Mouse (Mus musculus) heart, postnatal 25 days (tissue): ENCODE data around the gene 2010109A12Rik. TPM values are rescaled to one million over a fixed set of nuclear protein-coding genes. Genes with fewer than 3 reads are reported as not detected.

Source experiments
- total RNA-seq, 2 experiments: library from RNA; stranded (reverse); gene quantifications; 2 replicates each; pipeline ENCODE4 v1.2.3; 2021

The 2010109A12Rik gene
- total RNA-seq, 2 experiments from 2014 or later: 0.36 to 0.48 TPM

Other genes with a start within 250 kb of the 2010109A12Rik start
- not detected for gene Sowahb, start 161.5 kb upstream of the 2010109A12Rik start, total RNA-seq
- 10 to 100 TPM; 35.0 to 35.2 TPM for gene Sept11, start 113.1 kb upstream of the 2010109A12Rik start, total RNA-seq
- 100 to 1,000 TPM; 178 to 183 TPM for gene Ccni, start within 50 bp of the 2010109A12Rik start, total RNA-seq
- 10 to 100 TPM; 14.6 to 17.7 TPM for gene Ccng2, start 60.7 kb downstream of the 2010109A12Rik start, total RNA-seq